Mouse (Mus musculus) layer of hippocampus, adult 11-12 months (tissue): Measurements from ENCODE around the gene Sp100.
A peak's percentile ranks its signal among the peaks of the same experiment; 100 is the strongest.

Source experiments
- DNase-seq: peaks from one replicate; pipeline ENCODE4 v3.0.0; 2022; ENCODE audit warnings: low spot score

The Sp100 gene

DNA sequence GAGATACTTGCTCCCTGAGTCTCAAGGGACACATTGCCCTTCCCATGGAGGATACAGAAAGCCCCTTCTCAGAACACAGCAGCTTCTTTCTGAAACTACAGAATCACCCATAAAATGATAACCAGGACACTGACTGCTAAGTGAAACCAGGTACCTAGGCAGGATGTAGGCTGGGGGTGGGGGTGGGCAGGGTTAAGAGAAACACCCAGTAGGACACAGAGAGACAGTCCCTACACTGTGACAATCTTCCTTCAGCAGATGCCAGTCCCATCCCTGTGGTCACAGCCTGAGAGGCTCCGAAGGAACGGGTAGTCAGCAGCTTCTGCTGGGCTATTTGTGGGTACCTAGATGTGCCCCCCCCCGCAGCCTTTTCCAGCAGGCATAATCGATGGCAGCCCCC, 100.9 kb downstream of the Sp100 start:
- DNase-seq, result no peak

DNA sequence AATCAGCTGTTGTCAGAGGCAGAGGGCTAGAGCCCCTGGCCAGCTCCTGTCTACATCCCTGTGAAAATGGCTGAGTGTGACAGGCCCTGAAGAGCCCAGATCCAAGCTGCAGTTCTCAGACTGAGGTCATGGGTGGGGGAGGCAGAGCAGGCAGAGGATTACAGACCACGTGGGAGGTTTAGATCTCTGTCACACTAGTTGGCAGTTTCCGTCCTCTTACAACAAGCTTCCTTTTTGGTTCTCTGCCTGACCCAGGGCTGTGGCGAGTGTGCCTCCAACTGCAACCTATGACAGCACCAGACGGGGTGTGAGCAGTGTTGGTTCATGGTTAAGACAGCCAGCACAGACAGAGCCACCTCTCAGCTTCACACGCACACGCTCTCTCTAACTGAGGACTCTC, 101.7 kb downstream of the Sp100 start:
- peak; percentile 19 for DNase-seq

DNA sequence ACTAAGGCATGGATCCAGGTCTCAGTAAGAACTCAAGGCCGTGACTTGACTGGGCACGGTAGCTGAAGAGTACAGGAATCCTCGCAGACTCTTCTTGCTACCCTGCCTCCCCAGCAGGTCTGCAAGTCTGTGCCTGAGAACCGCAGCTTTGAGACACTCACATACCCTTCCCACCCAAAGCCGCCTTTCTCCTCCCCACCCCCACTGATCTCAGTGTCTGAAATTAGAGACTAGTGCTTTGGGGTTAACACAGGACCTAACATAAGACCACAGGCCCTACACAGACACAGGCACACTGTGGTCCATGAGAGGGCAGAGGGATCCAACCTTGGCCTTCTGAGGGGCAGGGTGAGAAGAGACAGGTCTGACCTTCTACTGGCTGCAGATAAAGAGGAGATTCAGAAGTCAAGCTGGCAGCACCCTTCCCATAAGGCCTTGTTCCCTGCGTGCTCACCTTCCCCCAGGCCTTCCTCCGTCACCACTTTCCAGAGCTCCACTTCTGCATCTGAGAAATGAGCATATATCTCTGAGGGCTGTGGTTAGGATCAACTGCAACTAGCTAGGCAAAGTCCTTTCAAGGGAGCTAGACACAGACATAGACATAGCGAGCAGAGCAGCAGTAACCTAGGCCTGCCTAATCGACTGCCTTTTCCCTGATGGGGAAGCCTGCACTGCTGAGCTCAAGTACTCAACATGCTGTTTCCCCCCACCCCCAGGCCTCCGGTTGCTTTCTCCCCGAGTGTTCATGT, 102.3 kb downstream of the Sp100 start:
- no peak for DNase-seq

DNA sequence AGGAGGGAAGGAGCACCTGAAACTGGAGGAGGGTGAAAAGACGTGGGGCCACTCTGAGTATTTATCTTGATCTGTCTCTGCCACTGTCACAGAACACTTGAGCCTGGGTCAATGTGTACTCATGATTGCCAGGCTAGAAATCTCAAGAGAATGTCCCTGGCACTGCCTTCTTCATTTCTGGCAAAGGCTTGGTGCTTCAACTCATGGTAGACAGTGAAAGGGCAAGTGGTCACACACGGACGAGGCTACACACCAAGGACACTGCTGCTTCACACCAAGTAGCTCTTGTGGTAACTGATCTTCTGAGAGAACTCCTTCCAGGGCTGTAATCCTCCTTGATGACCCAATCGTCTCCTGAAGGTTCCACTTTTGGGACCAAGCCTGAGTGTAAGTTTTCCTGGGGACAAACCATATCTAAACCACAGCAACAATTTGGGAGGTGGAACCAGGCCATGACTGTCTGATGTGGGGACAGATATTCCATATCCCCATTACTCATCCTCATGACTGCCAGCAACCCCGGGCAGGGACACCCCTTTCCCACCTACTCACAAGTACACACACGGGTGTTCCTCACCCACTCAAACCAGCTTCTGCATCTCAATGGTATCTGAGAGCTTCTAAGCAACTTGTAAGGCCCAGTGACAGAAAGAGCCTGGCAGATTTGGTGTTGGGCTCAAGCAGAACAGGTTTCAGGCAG, 107.9 kb downstream of the Sp100 start:
- no peak for DNase-seq

DNA sequence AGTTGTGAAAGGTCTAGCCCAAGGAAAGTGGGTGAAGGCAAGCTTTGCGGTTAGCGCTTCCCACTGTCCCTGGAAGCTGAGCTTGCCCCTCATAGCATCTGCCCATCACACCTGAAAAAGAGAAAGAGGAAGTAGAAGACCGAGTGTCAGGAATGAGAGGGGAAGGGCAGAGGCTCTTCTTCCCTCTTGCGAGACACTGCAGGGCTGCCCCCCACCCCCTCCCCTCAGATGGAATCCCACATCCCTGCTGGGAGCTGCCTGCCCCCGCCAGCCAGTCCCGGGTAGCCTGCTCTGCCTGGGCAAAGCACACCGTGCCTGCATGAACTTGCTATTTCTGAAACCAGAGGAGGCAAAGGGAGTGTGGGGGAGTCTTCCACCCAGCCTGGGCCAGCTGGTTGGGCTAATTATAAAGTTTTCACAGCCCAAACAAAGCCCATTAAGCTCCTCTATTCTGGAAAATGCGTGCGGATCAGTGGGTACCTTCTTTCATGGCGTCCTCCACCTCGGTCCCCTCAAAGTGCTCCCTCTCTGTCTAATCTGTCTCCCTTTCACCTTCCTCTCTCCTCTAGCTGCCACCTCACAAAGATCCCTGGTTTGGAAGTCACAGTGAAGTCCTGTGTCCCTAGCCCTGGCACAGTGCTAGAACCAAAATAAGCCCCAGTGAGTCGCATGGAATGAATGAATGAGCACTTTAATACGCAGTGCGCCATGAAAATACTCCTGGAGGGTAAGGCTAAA, 108.6 kb downstream of the Sp100 start:
- DNase-seq, result peak; percentile 19

DNA sequence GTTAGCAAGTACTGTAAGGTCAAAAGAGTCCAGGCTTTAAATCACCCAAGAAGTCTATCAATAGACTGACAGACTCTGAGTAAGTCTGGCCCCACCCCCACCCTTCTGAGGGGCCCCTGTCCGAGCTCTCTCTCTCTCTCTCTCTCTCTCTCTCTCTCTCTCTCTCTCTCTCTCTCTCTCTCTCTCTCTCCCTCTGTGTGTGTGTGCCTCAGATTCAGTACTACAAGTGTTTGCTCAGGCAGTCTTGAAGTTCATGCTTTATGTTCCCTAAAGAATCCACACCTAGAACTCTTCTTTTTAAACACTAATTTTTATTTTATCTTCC, 109.1 kb downstream of the Sp100 start:
- no peak for DNase-seq
